Mouse (Mus musculus): ENCODE results near the gene Spata31d1a. TPM values are rescaled to one million over a fixed set of nuclear protein-coding genes. Genes with fewer than 3 reads are reported as not detected.

The Spata31d1a gene
- total and polyA plus RNA-seq, 3 experiments: 0.19 TPM; not detected in 2

GRCm38 (mm10) chr13:59671521-59671920 is 38.6 kb downstream of the Spata31d1a start:
- Histone ChIP-seq H3K27ac (ENCODE audit: insufficient read depth, low read depth) (no peak overlapping the region), H3K4me2 (ENCODE audit: insufficient read depth, low read depth, poor library complexity, severe bottlenecking) (no peak overlapping the region), H3K4me3 (replicated peaks in 1 of 3; ENCODE audit: low read depth in 2 of 3, low read length in 2 of 3, poor library complexity in 1 of 3) (no peak overlapping the region), H3K79me2 (replicated peaks; ENCODE audit: control insufficient read depth, extremely low read depth, insufficient read depth, poor library complexity, severe bottlenecking) (no peaks in the 10 kb centered on the region), H3K4me1 (ENCODE audit: control insufficient read depth in 1 of 2, insufficient read depth in 2 of 2) (peaks cover 5 to 42% of the 10 kb centered on the region in 2 experiments; a peak in 3 of 4 replicates), H3K27me3 (replicated peaks) (no peaks in the 10 kb centered on the region), H3K36me3 (replicated peaks in 1 of 2; ENCODE audit: control insufficient read depth in 1 of 2, insufficient read depth in 1 of 2, low read length in 1 of 2) (peaks cover 0 to 18% of the 10 kb centered on the region in 2 experiments), H3K9me3 (replicated peaks; ENCODE audit: low read length) (no peaks in the 10 kb centered on the region), H3K9ac (ENCODE audit: insufficient read depth, low read depth) (no peak overlapping the region)
- TF ChIP-seq KAT2A (IDR thresholded peaks at IDR 0.05; ENCODE audit: insufficient replicate concordance, low read length) (no peak), ETS1 (conservative IDR thresholded peaks at IDR 0.05; ENCODE audit: low read depth, low read length) (no peak), TCF12 (IDR thresholded peaks at IDR 0.05; ENCODE audit: low read depth, low read length) (no peak), SIN3A (IDR thresholded peaks at IDR 0.05; ENCODE audit: low read length) (no peak), BHLHE40 (IDR thresholded peaks at IDR 0.05; ENCODE audit: low read depth, low read length) (no peak), E2F4 (IDR thresholded peaks at IDR 0.05; ENCODE audit: insufficient replicate concordance, low read depth, low read length) (no peak), RAD21 (IDR thresholded peaks at IDR 0.05; ENCODE audit: low read depth, low read length) (no peak), JUN (IDR thresholded peaks at IDR 0.05; ENCODE audit: insufficient read depth, low read depth, low read length) (no peak)
- no peak for DNase-seq (ENCODE audit: extremely low read depth)
- in situ Hi-C loops (cut with MboI; ENCODE audit: low pct_ligation_motif_present, low pct_unique_long_range_greater_than_20kb, low sequenced_read_pairs): no loop called here
- dilution Hi-C loops (cut with MboI; ENCODE audit: extremely low pct_ligation_motif_present, extremely low pct_unique_long_range_greater_than_20kb, low sequenced_read_pairs): no loop called here

- Histone ChIP-seq H3K9me3 (replicated peaks; ENCODE audit: low read length) (no peaks in the 10 kb centered on the region), H3K4me2 (ENCODE audit: insufficient read depth, low read depth, poor library complexity, severe bottlenecking) (no peak overlapping the region), H3K79me2 (replicated peaks; ENCODE audit: control insufficient read depth, extremely low read depth, insufficient read depth, poor library complexity, severe bottlenecking) (no peaks in the 10 kb centered on the region), H3K36me3 (replicated peaks in 1 of 2; ENCODE audit: control insufficient read depth in 1 of 2, insufficient read depth in 1 of 2, low read length in 1 of 2) (peaks cover 7 to 34% of the 10 kb centered on the region in 2 experiments), H3K4me1 (ENCODE audit: control insufficient read depth in 1 of 2, insufficient read depth in 2 of 2) (peaks cover 9 to 49% of the 10 kb centered on the region in 2 experiments), H3K4me3 (replicated peaks in 1 of 3; ENCODE audit: low read depth in 2 of 3, low read length in 2 of 3, poor library complexity in 1 of 3) (no peak overlapping the region), H3K27me3 (replicated peaks) (no peaks in the 10 kb centered on the region), H3K9ac (ENCODE audit: insufficient read depth, low read depth) (no peak overlapping the region), H3K27ac (ENCODE audit: insufficient read depth, low read depth) (no peak overlapping the region)
- dilution Hi-C loops (cut with MboI; ENCODE audit: extremely low pct_ligation_motif_present, extremely low pct_unique_long_range_greater_than_20kb, low sequenced_read_pairs) (no loop called here), in situ Hi-C loops (cut with MboI; ENCODE audit: low pct_ligation_motif_present, low pct_unique_long_range_greater_than_20kb, low sequenced_read_pairs) (no loop called here)
- no peak for DNase-seq (ENCODE audit: extremely low read depth)
- TF ChIP-seq TBP (conservative IDR thresholded peaks at IDR 0.05; ENCODE audit: low read depth, low read length) (no peak), BHLHE40 (IDR thresholded peaks at IDR 0.05; ENCODE audit: low read depth, low read length) (no peak), JUN (IDR thresholded peaks at IDR 0.05; ENCODE audit: insufficient read depth, low read depth, low read length) (no peak), SMC3 (IDR thresholded peaks at IDR 0.05; ENCODE audit: low read depth, low read length) (no peak), CHD2 (IDR thresholded peaks at IDR 0.05; ENCODE audit: low read length) (no peak), ZNF384 (IDR thresholded peaks at IDR 0.05; ENCODE audit: low read depth, low read length) (no peak), RCOR1 (conservative IDR thresholded peaks at IDR 0.05; ENCODE audit: low read depth, low read length) (no peak), PAX5 (IDR thresholded peaks at IDR 0.05; ENCODE audit: low read length) (no peak), IRF4 (IDR thresholded peaks at IDR 0.05; ENCODE audit: low read depth, low read length) (no peak), GABPA (IDR thresholded peaks at IDR 0.05; ENCODE audit: insufficient replicate concordance, low read depth, low read length) (no peak), ETS1 (conservative IDR thresholded peaks at IDR 0.05; ENCODE audit: low read depth, low read length) (no peak), EP300 (IDR thresholded peaks at IDR 0.05; ENCODE audit: low read length) (no peak), MAZ (IDR thresholded peaks at IDR 0.05; ENCODE audit: low read depth, low read length) (no peak), CHD1 (IDR thresholded peaks at IDR 0.05; ENCODE audit: low read depth, low read length) (no peak)
Observed at GRCm38 (mm10) chr13:59669946-59670345, 40.2 kb downstream of the Spata31d1a start.

All from CH12.LX (cell line).